Mouse (Mus musculus): ENCODE data around the gene Mpig6b. TPM values are rescaled to one million over a fixed set of nuclear protein-coding genes. Genes with fewer than 3 reads are reported as not detected.

Mpig6b gene
- polyA plus RNA-seq, 1 experiment from 2014 or later: 0.97 TPM

DNA sequence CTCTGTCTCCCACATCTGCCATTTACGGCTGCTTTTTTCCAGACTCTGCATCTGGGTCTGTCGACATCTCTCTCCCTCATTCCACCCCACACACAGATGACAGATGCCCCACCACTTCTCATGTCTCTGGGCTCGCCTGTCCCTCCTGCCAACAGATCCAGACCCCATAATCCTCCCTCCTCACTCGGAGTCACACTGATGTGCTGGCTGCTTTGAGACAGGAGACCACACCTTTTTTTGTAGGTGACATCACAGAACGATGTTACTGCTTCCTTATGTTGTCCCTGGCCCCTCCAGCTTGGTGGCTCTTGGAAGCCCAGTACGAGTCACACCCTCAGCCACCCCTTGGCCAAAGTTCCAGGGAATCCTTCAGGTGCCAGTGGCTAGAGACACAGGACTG, 14.3 kb upstream of the Mpig6b start:
- no peak overlapping the region for H3K4me2 ChIP-seq (replicated peaks; ENCODE audit: low read depth, low read length)
- ATAC-seq (ENCODE audit: insufficient number of reproducible peaks, insufficient read depth, low FRiP score, low read depth): no peak
- 46% methylated on average over 6 of the region's 6 CpGs for WGBS
- H3K9ac ChIP-seq (replicated peaks; ENCODE audit: low read depth, low read length): no peak overlapping the region
- H3K4me3 ChIP-seq (ENCODE audit: low read depth, low read length): no peak overlapping the region
- H3K27me3 ChIP-seq (ENCODE audit: control insufficient read depth, insufficient read depth, low read length): no peaks in the 10 kb centered on the region
- H3K4me1 ChIP-seq (ENCODE audit: control insufficient read depth, insufficient read depth, low read length): 0 out of 2 replicates have a peak, but pooled peaks cover 13% of the 10 kb centered on the region
- no peaks in the 10 kb centered on the region for H3K36me3 ChIP-seq (ENCODE audit: control insufficient read depth, insufficient read depth, low read length)
- no peak overlapping the region for H3K27ac ChIP-seq (ENCODE audit: low read length)
- no peaks in the 10 kb centered on the region for H3K9me3 ChIP-seq (ENCODE audit: control insufficient read depth, low read depth, low read length)

- ATAC-seq (ENCODE audit: insufficient number of reproducible peaks, insufficient read depth, low FRiP score, low read depth): peak; percentile 38; the same call in 1 of the 2 replicates
- H3K4me1 ChIP-seq (ENCODE audit: control insufficient read depth, insufficient read depth, low read length): 0 out of 2 replicates have a peak, but pooled peaks cover 13% of the 10 kb centered on the region
- no peak overlapping the region for H3K27ac ChIP-seq (ENCODE audit: low read length)
- no peaks in the 10 kb centered on the region for H3K27me3 ChIP-seq (ENCODE audit: control insufficient read depth, insufficient read depth, low read length)
- no peaks in the 10 kb centered on the region for H3K9me3 ChIP-seq (ENCODE audit: control insufficient read depth, low read depth, low read length)
- H3K36me3 ChIP-seq (ENCODE audit: control insufficient read depth, insufficient read depth, low read length): no peaks in the 10 kb centered on the region
- H3K4me2 ChIP-seq (replicated peaks; ENCODE audit: low read depth, low read length): no peak overlapping the region
- H3K9ac ChIP-seq (replicated peaks; ENCODE audit: low read depth, low read length): no peak overlapping the region
- 56% methylated on average over 9 of the region's 9 CpGs for WGBS
- no peak overlapping the region for H3K4me3 ChIP-seq (ENCODE audit: low read depth, low read length)
Observed at GRCm38 (mm10) chr17:35079778-35080177, 13.8 kb upstream of the Mpig6b start.

GRCm38 (mm10) chr17:35077786-35078233, 11.8 kb upstream of the Mpig6b start, which contains the start of gene Ly6g6d:
Gene Ly6g6d (minus strand): TSS chr17:35078065.
- 0 out of 2 replicates have a peak, but pooled peaks cover 13% of the 10 kb centered on the region for H3K4me1 ChIP-seq (ENCODE audit: control insufficient read depth, insufficient read depth, low read length)
- H3K36me3 ChIP-seq (ENCODE audit: control insufficient read depth, insufficient read depth, low read length): no peaks in the 10 kb centered on the region
- peak within 1 kb of the TSS; percentile 32 for H3K4me2 ChIP-seq (replicated peaks; ENCODE audit: low read depth, low read length)
- no peaks in the 10 kb centered on the region for H3K9me3 ChIP-seq (ENCODE audit: control insufficient read depth, low read depth, low read length)
- H3K4me3 ChIP-seq (ENCODE audit: low read depth, low read length): peak within 1 kb of the TSS; percentile 14; the same call in 1 of the 2 replicates
- 0 out of 2 replicates have a peak, but pooled peaks have one; percentile 46 for ATAC-seq (ENCODE audit: insufficient number of reproducible peaks, insufficient read depth, low FRiP score, low read depth)
- 8% methylated on average over 13 of the region's 14 CpGs for WGBS
- H3K27me3 ChIP-seq (ENCODE audit: control insufficient read depth, insufficient read depth, low read length): no peaks in the 10 kb centered on the region
- 0 out of 2 replicates have a peak within 1 kb of the TSS, but pooled peaks have one; percentile 1 for H3K9ac ChIP-seq (replicated peaks; ENCODE audit: low read depth, low read length)
- H3K27ac ChIP-seq (ENCODE audit: low read length): peak within 1 kb of the TSS; percentile 30; the same call in 1 of the 2 replicates

- H3K4me1 ChIP-seq (ENCODE audit: control insufficient read depth, insufficient read depth, low read length): 0 out of 2 replicates have a peak, but pooled peaks cover 13% of the 10 kb centered on the region
- H3K9me3 ChIP-seq (ENCODE audit: control insufficient read depth, low read depth, low read length): no peaks in the 10 kb centered on the region
- H3K27me3 ChIP-seq (ENCODE audit: control insufficient read depth, insufficient read depth, low read length): no peaks in the 10 kb centered on the region
- 48% methylated on average over 2 of the region's 2 CpGs for WGBS
- peak overlapping the region; percentile 14; the same call in 1 of the 2 replicates for H3K4me3 ChIP-seq (ENCODE audit: low read depth, low read length)
- no peaks in the 10 kb centered on the region for H3K36me3 ChIP-seq (ENCODE audit: control insufficient read depth, insufficient read depth, low read length)
- H3K9ac ChIP-seq (replicated peaks; ENCODE audit: low read depth, low read length): 0 out of 2 replicates have a peak overlapping the region, but pooled peaks have one; percentile 1
- ATAC-seq (ENCODE audit: insufficient number of reproducible peaks, insufficient read depth, low FRiP score, low read depth): no peak
- H3K4me2 ChIP-seq (replicated peaks; ENCODE audit: low read depth, low read length): peak overlapping the region; percentile 32
- peak overlapping the region; percentile 30; the same call in 1 of the 2 replicates for H3K27ac ChIP-seq (ENCODE audit: low read length)
Observed at GRCm38 (mm10) chr17:35077285-35077684, 11.3 kb upstream of the Mpig6b start.

GRCm38 (mm10) chr17:35076507-35077176, 10.7 kb upstream of the Mpig6b start, which contains the start of gene Ly6g6e:
Gene Ly6g6e (plus strand): TSS chr17:35076902.
- ATAC-seq (ENCODE audit: insufficient number of reproducible peaks, insufficient read depth, low FRiP score, low read depth): 0 out of 2 replicates have a peak, but pooled peaks have one; percentile 17
- no peaks in the 10 kb centered on the region for H3K36me3 ChIP-seq (ENCODE audit: control insufficient read depth, insufficient read depth, low read length)
- WGBS: 29% methylated on average over 10 of the region's 10 CpGs
- no peaks in the 10 kb centered on the region for H3K9me3 ChIP-seq (ENCODE audit: control insufficient read depth, low read depth, low read length)
- 0 out of 2 replicates have a peak within 1 kb of the TSS, but pooled peaks have one; percentile 1 for H3K9ac ChIP-seq (replicated peaks; ENCODE audit: low read depth, low read length)
- peak within 1 kb of the TSS; percentile 30; the same call in 1 of the 2 replicates for H3K27ac ChIP-seq (ENCODE audit: low read length)
- H3K4me2 ChIP-seq (replicated peaks; ENCODE audit: low read depth, low read length): peak within 1 kb of the TSS; percentile 32
- H3K4me1 ChIP-seq (ENCODE audit: control insufficient read depth, insufficient read depth, low read length): 0 out of 2 replicates have a peak, but pooled peaks cover 13% of the 10 kb centered on the region
- no peaks in the 10 kb centered on the region for H3K27me3 ChIP-seq (ENCODE audit: control insufficient read depth, insufficient read depth, low read length)
- H3K4me3 ChIP-seq (ENCODE audit: low read depth, low read length): peak within 1 kb of the TSS; percentile 14; the same call in 1 of the 2 replicates

DNA sequence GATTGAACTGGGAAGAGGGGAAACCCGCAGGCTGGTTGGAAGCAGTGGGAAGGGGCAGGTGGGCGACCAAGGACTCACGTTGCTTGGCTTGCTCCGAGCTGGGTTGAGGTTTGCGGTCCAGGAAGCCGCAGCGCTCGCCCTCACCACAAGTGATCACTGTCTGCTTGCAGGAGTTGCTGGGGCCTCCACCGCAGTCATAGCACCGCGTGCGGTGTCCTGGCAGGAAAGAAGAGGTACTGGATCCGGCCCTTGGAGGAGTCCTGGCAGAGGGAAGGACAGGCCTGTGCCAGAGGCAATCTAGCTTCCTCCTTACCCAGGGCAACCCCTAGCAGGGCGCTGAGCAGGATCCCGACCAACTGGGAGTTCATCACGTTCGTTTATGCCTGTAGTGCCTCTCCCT, 8.1 kb upstream of the Mpig6b start:
- Histone ChIP-seq H3K4me1 (ENCODE audit: control insufficient read depth, insufficient read depth, low read length) (0 out of 2 replicates have a peak, but pooled peaks cover 16% of the 10 kb centered on the region), H3K27ac (ENCODE audit: low read length) (no peak overlapping the region), H3K4me3 (ENCODE audit: low read depth, low read length) (no peak overlapping the region), H3K9ac (replicated peaks; ENCODE audit: low read depth, low read length) (no peak overlapping the region), H3K9me3 (ENCODE audit: control insufficient read depth, low read depth, low read length) (no peaks in the 10 kb centered on the region), H3K27me3 (ENCODE audit: control insufficient read depth, insufficient read depth, low read length) (no peaks in the 10 kb centered on the region), H3K36me3 (ENCODE audit: control insufficient read depth, insufficient read depth, low read length) (no peaks in the 10 kb centered on the region), H3K4me2 (replicated peaks; ENCODE audit: low read depth, low read length) (no peak overlapping the region)
- 49% methylated on average over 17 of the region's 17 CpGs for WGBS
- no peak for ATAC-seq (ENCODE audit: insufficient number of reproducible peaks, insufficient read depth, low FRiP score, low read depth)

DNA sequence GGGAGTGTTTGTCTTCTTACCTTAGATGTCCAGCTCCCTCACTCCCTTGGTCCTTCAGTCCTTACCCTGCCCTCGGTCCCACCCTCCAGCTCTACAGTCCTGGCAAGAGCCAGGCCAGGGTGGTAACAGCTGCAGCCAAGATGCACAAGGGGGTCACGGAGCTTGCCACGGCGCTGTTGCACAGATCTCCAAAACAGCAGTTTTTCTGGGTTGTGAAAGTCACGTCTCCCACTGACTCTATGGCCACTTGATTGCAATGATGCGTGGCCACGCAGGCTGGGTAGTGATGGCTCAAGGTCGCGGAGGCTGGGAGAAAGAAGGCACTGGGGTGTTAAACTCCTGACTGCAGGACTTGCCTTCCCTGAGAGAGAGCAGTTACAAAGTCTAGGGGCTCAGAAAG, 5.5 kb upstream of the Mpig6b start:
- Histone ChIP-seq H3K36me3 (ENCODE audit: control insufficient read depth, insufficient read depth, low read length) (no peaks in the 10 kb centered on the region), H3K4me3 (ENCODE audit: low read depth, low read length) (no peak overlapping the region), H3K27me3 (ENCODE audit: control insufficient read depth, insufficient read depth, low read length) (no peaks in the 10 kb centered on the region), H3K9ac (replicated peaks; ENCODE audit: low read depth, low read length) (no peak overlapping the region), H3K9me3 (ENCODE audit: control insufficient read depth, low read depth, low read length) (no peaks in the 10 kb centered on the region), H3K4me1 (ENCODE audit: control insufficient read depth, insufficient read depth, low read length) (0 out of 2 replicates have a peak, but pooled peaks cover 6% of the 10 kb centered on the region), H3K4me2 (replicated peaks; ENCODE audit: low read depth, low read length) (no peak overlapping the region), H3K27ac (ENCODE audit: low read length) (no peak overlapping the region)
- ATAC-seq (ENCODE audit: insufficient number of reproducible peaks, insufficient read depth, low FRiP score, low read depth): no peak
- 71% methylated on average over 9 of the region's 9 CpGs for WGBS

DNA sequence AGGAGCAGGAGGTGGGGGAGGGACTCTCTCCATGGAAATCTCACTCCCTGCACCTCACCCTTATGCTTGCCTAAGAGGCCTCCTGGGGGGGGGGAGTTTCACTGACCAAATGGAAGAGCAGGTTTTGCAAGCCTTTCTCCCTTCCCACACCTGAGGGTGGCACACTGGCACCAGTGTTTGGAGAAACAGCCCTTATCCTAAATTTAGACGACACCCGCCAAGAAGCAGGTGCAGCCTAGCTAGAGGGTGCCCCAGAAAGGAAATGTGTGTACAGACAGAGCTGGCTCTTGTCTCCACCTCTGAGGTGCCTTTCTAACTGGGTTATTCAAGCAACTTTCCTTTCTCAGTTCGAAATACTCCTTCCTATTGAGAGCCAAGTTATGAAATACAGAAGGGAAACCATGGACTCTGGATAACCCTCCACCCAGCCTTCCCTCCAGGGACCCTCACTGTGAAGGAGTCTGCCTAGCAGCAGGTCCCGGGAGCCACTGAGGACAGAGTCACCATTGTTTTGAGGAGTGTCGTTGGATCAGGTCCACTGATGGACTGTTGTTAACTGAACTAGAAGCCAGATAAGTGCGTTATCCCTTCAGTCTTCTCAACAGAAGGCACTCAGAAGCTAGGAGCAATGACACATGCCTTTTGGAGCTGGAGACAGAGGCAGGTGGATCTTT, 4.7 kb upstream of the Mpig6b start:
- WGBS: 46% methylated on average over 6 of the region's 6 CpGs
- no peaks in the 10 kb centered on the region for H3K27me3 ChIP-seq (ENCODE audit: control insufficient read depth, insufficient read depth, low read length)
- peaks cover 7% of the 10 kb centered on the region for H3K4me1 ChIP-seq (ENCODE audit: control insufficient read depth, insufficient read depth, low read length)
- H3K9me3 ChIP-seq (ENCODE audit: control insufficient read depth, low read depth, low read length): no peaks in the 10 kb centered on the region
- no peak overlapping the region for H3K4me2 ChIP-seq (replicated peaks; ENCODE audit: low read depth, low read length)
- H3K27ac ChIP-seq (ENCODE audit: low read length): no peak overlapping the region
- no peaks in the 10 kb centered on the region for H3K36me3 ChIP-seq (ENCODE audit: control insufficient read depth, insufficient read depth, low read length)
- no peak overlapping the region for H3K4me3 ChIP-seq (ENCODE audit: low read depth, low read length)
- no peak overlapping the region for H3K9ac ChIP-seq (replicated peaks; ENCODE audit: low read depth, low read length)
- ATAC-seq (ENCODE audit: insufficient number of reproducible peaks, insufficient read depth, low FRiP score, low read depth): peak; percentile 66; the same call in 1 of the 2 replicates

All from stomach, embryonic 14.5 days (tissue).